Mouse (Mus musculus): ENCODE measurements around the gene Thpo.

DNA sequence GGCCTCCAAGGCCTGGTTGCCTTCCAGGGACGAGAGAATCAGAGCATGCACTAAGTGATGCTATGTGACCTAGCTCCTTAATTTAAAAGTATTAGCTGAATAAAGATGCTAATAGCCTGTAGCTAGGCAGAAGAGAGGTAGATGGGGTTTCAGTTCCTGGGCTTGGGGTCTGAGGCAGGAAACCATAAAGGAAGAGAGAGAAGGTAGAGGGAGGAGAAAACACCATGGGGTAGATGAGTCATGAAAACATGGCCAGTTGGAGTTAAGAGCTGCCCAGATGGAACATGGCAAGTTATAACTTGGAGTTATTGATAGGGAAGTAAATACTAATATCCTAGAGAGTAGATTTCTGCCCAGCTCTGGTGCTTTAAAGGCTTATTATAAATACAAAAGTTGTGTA is 23.1 kb upstream of the Thpo start:
- TF ChIP-seq TCF12 (IDR thresholded peaks at IDR 0.05; ENCODE audit: insufficient read depth, poor library complexity, severe bottlenecking): no peak
- TF ChIP-seq POLR2A (IDR thresholded peaks at IDR 0.05; ENCODE audit: insufficient read length, low read depth): no peak
- no peak for TF ChIP-seq USF1 (IDR thresholded peaks at IDR 0.05; ENCODE audit: low read depth)
